Mouse (Mus musculus) spleen, adult 2 months (tissue): ENCODE data around the gene Kif5a.

ENCODE experiments used
- CTCF ChIP-seq: fragments of 200-500 bp; IDR thresholded peaks from 2 replicates; pipeline ENCODE4 v1.5.1; 2011; ENCODE audit warnings: mild to moderate bottlenecking, inconsistent platforms; ENCODE audit not compliant: insufficient read depth, insufficient read length, insufficient replicate concordance; ENCODE audit errors: extremely low read depth
- POLR2A ChIP-seq: fragments of 200-500 bp; IDR thresholded peaks from 2 replicates; pipeline ENCODE4 v1.6.1; 2011; ENCODE audit warnings: low read depth, low read length, inconsistent platforms

DNA sequence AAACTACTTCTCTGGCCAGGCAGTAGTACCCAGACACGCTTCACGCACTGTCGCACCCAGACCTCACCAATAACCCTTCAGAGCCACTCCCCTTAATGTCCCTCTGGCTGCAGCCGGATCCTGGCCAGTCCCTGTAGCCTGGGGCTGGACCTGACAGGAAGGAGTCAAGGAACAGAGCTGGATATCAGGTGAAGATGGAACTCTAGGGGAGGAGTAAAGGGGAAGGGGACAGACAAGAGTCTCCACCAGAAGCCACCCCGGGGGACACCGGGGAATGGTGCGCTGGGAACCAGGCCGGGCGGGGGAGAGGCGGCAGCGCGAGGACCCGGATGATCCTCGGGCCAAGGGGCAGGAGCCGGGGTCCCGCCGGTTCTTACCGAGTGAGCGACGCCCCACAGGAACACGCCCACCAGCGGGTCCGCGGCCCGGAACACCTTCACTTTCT is 52.2 kb downstream of the Kif5a start:
- TF ChIP-seq CTCF (no peak), POLR2A (no peak)
